Mouse (Mus musculus) lung, adult 18-20 months (tissue): ENCODE measurements around the gene Txlna.
A peak's percentile ranks its signal among the peaks of the same experiment; 100 is the strongest.

ENCODE experiments used
- DNase-seq, 2 experiments: peaks; one replicate each; pipeline ENCODE4 v3.0.0; 2022; ENCODE audit warnings: mixed read lengths in 2 of 2

The Txlna gene

DNA sequence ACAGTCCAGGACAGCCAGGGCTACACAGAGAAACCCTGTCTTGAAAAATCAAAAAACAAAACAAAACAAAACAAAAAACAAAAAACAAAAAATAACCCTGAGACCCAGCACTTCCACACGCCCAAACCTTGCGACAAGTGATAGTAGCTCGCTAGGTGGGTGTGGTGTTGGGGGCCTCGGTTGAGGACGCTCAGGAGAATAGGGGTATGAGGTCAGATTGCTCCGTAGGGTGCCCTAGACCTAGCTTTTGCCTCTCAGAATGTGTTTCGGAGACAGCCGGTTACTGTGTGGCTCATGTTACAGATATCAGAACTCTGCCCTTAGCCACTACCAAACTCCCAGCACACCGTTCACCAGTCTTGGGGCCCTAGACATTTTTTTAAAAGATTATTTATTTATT is 55.1 kb downstream of the Txlna start:
- DNase-seq: no peak

DNA sequence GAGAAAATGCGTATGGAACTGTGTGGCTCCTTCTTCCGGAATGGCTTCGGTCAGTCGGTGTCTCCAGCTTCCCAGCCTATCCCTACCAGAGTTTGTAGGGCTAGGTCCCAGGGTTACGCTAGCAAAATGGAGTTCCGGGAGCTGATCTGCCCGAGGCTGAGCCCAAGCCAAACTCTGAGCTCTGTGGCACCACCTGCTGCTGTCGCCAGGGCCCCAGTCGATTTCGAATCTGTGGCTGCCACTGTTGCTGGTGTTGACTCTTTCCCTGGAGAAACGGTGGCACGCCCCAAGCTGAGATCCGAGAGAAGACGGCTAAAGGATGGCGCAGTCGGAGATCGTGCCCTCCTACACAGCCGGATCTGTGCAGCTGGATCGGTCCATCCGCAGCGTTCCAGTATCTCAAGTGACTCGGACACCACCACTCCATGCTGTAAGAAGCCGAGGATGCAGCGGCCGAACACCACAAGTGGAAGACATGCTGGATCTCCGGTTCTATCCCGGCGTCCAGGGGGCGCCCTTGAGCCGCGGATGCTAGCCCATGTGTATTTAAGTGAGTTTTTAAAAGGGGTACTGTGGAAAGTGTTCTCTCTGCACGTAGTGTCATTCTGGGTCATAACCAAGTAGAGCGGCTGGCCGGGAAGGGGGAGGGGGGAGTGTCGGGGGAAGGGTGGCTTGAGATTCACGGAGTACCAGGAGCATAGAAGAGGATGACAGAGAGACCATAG is 55.8 kb downstream of the Txlna start:
- peak; percentile 81 to 87 for DNase-seq

DNA sequence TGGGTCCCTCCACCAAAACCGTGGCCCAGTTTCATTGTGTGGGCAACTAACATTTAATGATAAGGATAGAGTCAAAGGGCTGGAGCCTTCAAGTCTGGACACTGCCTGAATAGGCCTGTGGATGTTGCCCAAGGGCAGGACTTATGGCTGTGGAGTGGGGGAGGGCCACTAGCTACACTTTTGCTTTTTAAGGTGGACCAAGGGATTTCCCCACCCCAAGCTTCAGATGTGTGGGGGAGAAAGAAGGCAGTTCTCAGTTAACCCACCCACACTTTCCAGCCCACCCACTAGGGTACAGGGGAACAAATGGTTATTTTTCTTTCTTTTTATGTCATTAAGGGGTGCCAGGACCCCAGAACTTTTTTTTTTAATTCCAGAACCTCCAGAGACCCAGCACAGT is 56.5 kb downstream of the Txlna start:
- no peak for DNase-seq

DNA sequence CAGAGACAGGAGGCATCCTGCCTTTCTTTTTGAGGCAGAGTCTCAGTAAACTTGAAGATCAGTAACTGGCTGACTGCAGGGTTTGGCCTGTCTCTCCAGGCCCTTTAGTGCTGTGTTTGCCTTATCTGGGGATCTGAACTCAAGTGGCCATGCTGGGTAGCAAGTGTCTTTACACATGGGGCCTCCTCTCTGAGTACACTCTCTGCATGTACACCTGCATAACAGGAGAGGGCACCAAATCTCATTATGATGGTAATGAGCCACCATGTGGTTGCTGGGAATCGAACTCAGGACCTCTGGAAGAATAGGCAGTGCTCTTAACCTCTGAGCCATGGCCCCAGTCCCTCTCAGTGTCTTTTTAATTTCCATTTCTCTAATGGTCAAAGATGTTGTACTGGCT is 58.6 kb downstream of the Txlna start:
- no peak for DNase-seq

DNA sequence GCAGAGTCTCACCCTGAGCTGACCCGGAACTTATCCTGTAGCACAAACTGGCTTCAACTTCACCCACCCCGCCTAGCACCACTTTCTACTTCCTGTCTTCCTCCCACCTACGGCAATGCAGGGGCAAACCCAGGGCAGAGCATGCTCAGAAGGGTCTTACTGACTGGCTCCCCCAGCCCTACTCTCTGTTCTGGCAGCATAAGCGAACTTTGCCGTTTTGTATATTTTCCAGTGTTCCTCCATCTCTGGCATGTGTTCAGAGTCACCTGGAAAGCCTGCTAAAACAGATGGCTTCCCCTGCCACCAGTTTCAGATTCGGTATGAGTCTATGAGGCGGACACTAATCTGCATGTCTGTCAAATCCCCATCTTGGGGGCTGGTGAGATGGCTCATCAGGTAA is 60.5 kb downstream of the Txlna start:
- DNase-seq: no peak

DNA sequence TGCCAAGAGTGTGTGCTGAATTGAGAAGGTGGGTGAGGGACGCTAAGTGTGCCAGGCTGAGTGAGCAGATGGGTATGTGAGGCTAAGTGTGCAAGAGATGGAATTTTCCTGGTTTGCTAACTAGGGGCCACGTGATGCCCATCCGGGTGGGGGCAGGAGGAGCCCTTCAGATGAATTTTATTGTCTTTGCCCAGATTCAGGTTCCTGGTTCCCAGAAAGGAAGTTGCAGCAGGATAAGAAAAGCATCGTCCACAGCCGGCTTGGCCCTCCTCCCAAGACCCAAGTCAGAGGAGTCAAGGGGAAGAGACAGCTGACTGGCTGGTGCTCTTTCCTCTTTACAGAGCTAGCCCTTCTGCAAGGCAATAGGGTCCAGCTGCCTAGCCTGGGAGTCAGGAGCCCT is 62.4 kb downstream of the Txlna start, which contains the start of gene Fam167b:
Gene Fam167b (minus strand): TSS at position 84 of the 400 bp plus-strand sequence.
- DNase-seq: no peak

DNA sequence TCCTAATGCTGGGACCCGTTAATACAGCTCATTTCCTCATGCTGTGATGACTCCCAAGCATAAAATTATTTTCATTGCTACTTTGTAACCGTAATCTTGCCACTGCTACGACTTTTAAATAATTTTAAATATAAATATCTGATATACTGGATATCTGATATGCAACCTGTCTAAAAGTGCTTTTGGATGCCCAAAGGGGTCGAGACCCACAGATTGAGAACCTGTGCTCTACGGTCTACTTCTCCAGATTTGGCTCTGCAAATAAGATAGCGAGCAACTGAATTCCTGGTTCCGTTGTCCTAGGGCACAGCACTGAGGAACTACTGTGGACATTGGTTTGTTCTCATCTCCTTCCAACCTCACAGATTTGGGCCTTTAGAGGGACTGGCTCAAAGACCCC is 63.2 kb downstream of the Txlna start:
- DNase-seq: no peak

DNA sequence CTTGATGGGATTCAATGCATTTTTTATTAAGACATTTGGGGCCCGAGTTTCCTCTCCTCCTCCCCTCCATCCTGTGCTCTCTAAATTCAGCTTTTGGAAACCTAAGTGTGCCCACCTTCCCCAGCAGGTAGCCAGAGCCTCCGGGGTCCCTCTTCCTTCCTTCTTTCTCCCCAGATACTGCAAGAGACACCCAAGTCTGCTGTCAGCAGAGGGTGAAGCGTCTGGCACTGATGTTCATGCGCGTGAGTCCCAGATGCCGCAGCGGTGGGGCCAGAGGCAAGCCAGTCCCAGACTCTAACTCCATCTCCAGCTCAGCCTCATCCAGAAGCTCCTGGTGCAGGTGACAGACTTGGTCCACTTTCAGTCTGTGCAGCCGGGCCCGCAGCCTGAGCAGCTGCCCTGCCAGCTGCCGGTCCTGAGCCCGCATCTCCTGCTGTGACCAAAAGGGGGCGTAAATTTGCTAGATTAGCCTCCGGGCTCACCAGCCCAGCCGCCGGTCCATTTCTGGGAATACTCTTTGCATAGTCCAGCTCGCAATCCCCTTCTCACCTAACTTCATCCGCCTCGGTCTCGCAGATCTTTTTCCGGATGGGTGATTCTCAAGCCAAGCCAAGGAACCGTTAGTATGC is 63.9 kb downstream of the Txlna start:
- DNase-seq: peak; percentile 67 to 69
